ENCODE assay signal across 12 mouse cellular contexts in genomic region chr1:187807477-187808390, GRCm38 (mm10).
DNase-seq lines count a peak whose midpoint lies in the region; TF ChIP-seq lines count a peak whose summit lies in the region.
"Had no signal": no experiment of that assay in that cellular context is flagged by ENCODE, and none has a peak within 500 bp of the region (broad histone marks: within the 10 kb centered on the region; RNA-seq: fewer than 3 reads in every experiment).

No protein-coding gene starts in this region.

- DNase-seq in heart, adult 11 months = peak; percentile 40
- no peak for DNase-seq in heart, adult 2 months
- DNase-seq in left cerebral cortex, postnatal 4 days = peak; percentile 29
- no peak for DNase-seq in left cerebral cortex, postnatal 36 days (ENCODE audit: low spot score in 2 of 2)
- peak; percentile 64 for DNase-seq in hindlimb bud, embryonic 11.5 days (ENCODE audit: extremely low spot score, low read depth, low spot score)
- DNase-seq in retina, embryonic 14.5 days (ENCODE audit: low spot score) = peak; percentile 24
- DNase-seq in thymus, postnatal 0 days (ENCODE audit: low spot score) = no peak
- DNase-seq: adrenal gland, postnatal 36 days; heart, postnatal 14 days; kidney, adult 18-20 months; right cerebral cortex, postnatal 25 days; thymus, adult 18-20 months had no signal

- no peak for TF ChIP-seq CTCF in heart, adult 2 months (IDR thresholded peaks at IDR 0.05)

- no peak for TF ChIP-seq POLR2A in heart, adult 2 months (IDR thresholded peaks at IDR 0.05; ENCODE audit: insufficient read depth, low read depth, low read length)

- H3K27me3 ChIP-seq in heart, adult 2 months (ENCODE audit: control insufficient read depth, insufficient read depth, low read length) = no peaks in the 10 kb centered on the region

- intact Hi-C loops in heart, adult 2 months (cut with DNase I) = no loop called here
- intact Hi-C loops in left cerebral cortex, postnatal 4 days (cut with DNase I) = no loop called here
- intact Hi-C loops in left cerebral cortex, postnatal 36 days (cut with DNase I) = no loop called here

- no peaks in the 10 kb centered on the region for H3K79me2 ChIP-seq in heart, adult 2 months (replicated peaks; ENCODE audit: control insufficient read depth, insufficient read depth, low read length)

- no peak overlapping the region for H3K4me3 ChIP-seq in heart, adult 2 months

- 68% methylated on average over 12 of the region's 12 CpGs for WGBS in heart, adult 2 months

- H3K9ac ChIP-seq in heart, adult 2 months (ENCODE audit: low read depth, low read length) = no peak overlapping the region

- no peak for TF ChIP-seq EP300 in heart, adult 2 months (IDR thresholded peaks at IDR 0.05; ENCODE audit: insufficient read depth, low read depth, low read length)

- H3K36me3 ChIP-seq in heart, adult 2 months (ENCODE audit: control insufficient read depth, insufficient read depth, low read length) = no peaks in the 10 kb centered on the region

- no peak overlapping the region for H3K27ac ChIP-seq in heart, adult 2 months

- no peaks in the 10 kb centered on the region for H3K4me1 ChIP-seq in heart, adult 2 months (ENCODE audit: control insufficient read depth, insufficient read depth, low read length)

Comparison
In these comparisons a context has a peak if more than half of its experiments do, and no peak if none do; other contexts are left out.
1. DNase-seq: peak in heart, adult 11 months (single experiment), left cerebral cortex, postnatal 4 days (single experiment), hindlimb bud, embryonic 11.5 days (single experiment) and retina, embryonic 14.5 days (single experiment); none in heart, adult 2 months (0 of 2), left cerebral cortex, postnatal 36 days (0 of 2) and thymus, postnatal 0 days (single experiment).